Mouse (Mus musculus) heart, postnatal 4 days (tissue): ENCODE measurements around the gene Tex26. TPM values are rescaled to one million over a fixed set of nuclear protein-coding genes. Genes with fewer than 3 reads are reported as not detected.
A peak's percentile ranks its signal among the peaks of the same experiment; 100 is the strongest.

ENCODE experiments used
- DNase-seq: peaks from one replicate; pipeline ENCODE4 v3.0.0; 2021
- total RNA-seq, 2 experiments: library from RNA; stranded (reverse); gene quantifications; 2 replicates each; pipeline ENCODE4 v1.2.3; 2021

Tex26 gene
- total RNA-seq, 2 experiments from 2014 or later: 0.60 TPM; not detected in 1

DNA sequence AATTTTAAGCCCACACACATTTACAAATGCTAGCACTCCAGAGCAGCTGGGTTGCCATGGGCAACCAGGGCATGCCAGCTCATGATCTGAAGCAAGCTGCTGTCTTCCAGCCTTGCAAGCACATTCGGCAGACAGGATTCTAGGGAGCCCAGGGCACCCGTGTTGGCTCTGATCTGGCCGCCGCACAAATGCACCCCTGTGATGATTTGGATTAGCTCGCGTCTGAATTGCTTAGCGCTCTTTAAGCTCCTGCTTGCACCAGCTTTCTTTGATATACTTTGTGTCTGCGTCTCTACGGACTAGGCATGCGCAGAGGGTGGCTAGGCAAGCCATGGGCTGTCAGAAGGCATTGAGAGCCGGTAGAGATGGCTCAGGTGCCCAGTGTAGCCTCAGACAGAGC is 49.7 kb downstream of the Tex26 start:
- DNase-seq: no peak

DNA sequence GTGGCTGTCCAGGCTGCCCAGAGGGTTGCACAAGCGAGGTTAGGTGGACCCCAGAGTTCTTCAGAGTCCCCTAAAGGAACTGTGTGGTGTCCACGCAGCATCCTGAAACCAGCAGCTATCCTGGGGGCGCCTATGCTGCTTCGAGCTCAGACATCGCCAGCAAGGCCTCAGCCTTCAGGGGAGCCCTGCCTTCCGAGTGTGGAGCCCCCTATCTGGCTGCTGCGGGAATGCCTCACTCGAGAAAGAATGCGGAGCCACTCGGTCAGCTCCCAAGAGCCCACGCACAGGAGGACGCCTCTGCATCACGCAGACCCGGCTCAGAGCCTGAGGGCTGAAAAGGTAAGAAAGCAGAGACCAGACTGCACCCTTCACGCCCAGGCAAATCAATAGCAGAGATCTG is 50.8 kb downstream of the Tex26 start:
- DNase-seq: no peak

GRCm38 (mm10) chr5:149495655-149496054 is 56.2 kb downstream of the Tex26 start:
- DNase-seq: no peak

DNA sequence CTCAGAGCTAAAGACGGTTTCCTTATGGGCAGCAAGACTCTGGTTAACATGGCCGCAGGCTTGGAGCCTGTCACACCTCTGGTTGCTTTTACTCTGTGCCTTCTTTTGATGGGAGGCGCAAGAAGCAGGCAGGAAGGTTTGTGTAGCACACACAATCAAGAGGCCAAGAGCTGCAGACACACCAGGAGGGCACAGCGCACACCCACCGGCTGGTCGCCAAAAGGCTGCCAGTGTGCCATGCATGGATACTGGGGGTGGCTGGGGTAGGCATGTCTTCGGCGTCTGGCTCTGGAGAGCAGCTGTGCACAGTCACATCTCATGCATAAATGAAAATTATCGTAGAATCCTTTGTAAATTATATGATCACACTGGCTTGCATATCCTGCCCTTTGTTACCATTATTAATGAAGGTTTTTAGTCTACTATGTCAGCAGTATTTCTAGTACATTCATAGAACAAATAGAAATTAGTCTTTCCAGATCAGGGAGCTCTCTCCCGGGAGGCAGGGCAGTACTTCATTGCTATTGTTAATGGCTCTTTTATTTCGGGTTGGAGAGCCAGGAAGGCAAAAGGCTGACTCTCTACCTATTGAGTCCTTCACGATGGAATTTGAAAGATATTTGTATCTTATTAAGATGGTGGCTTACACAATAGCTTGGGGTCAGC is 57.1 kb downstream of the Tex26 start:
- DNase-seq: no peak

GRCm38 (mm10) chr5:149499936-149500335 is 60.5 kb downstream of the Tex26 start:
- DNase-seq: no peak

DNA sequence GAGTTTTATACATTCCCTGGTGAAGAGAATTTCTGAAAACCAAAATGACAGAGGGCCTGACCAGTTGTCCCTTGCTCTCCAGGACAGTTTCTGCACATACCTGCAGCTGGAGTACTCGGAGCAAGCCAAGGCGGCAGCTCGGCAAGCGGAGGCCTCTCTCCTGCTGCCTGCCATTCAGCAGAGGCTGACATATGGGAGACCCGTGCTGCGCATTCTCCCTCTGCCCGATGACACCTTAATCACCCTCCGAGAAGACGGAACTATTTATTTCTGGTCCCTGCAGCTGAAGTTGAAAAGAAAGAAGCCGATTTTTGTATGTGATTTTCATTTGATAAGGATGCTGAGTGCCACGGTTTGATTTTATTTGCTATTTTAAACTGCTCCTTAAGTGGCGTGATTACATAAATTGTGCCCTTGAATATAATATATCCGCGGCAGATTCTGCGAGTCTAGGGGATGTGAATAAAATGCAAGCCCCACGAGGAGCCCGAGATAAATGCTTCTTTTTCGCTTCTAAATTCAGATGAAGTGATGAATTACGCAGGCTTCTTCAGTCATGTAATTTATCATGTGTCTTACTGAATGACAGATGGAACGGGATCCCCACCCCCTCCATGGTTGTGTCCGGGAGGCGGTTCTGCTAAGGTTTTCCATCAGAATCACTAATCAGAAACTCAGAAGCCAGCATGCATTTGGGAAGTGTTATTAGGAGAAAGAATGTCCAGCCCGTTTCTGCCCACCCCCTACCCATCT is 64.1 kb downstream of the Tex26 start:
- DNase-seq: no peak

DNA sequence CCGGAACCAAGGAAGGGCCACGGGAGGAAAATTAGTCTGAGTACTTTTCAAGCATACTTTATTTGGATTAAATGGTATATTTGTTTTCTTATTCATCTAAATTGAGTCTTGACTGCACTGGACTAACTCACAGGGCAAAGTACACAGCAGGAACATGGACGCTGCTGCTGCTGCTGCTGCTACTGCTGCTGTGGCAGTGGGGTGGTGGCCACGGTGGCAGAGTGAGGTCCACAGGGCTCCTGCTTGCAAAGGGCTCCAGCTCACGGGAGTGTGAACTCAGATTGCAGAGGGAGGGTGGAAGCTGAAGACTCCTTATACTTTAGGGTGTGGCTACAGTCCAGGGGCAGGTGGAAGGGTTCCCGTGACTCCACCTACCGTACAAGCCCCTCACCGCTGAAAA is 65.5 kb downstream of the Tex26 start:
- DNase-seq: no peak

DNA sequence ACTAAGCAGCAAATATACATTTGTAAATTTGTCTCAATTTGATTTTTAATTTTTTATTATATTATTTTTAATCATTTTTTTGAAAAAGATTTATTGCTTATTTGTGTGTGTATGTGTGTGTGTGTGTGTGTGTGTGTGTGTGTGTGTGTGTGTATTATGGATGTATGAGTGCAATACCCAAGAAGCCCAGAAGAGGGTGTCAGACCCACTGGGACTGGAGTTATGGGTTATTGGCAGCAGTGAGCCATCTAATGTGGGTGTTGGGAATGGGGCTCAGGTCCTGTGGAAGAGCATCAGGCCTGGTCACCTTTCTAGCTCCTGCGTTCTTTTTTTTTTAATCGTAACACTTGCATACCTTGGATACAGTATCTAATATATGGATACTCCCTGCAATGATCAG is 66.6 kb downstream of the Tex26 start:
- no peak for DNase-seq

DNA sequence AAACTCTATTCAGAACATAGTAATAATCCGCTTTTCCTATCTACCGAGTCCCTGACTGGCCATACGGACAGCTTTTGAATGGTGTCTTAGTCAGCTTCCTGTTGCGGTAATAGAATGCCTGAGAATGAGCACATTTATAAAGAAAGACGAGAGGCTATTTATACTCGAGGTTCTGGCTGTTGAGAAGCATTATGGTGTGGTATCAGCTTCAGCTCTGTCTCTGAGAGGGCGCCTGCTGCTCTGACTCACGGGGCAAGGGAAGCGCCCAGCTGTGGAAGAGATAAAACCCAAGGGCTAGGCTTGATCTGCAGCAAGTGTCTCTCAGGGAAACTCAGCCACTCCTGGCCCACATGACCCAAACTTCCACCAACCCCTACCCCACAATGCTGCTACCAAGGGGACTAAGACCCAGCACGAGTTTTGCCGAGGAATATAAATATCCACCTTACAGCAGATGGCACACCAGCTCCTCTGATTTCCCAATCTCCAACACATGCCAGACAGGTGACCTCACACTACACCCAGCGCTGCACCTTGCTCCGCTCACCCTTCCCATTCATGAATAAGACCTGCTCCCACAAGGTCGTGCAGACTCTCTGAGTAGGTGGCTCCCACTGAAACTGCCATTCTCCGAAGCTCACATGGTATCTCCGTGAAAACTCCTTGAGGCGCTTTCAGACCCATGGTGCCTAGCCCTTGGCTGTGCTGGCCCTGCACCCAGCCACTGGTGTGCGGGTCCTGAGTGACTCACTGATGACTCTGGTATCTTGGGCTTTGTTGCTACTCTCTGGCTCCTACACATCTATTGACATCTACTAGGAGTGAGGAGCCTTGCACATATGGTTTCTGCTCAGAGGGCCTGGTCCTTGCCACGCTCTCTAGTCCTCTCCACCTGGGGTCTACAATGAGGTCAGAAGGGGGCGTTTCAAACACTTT is 68.9 kb downstream of the Tex26 start:
- no peak for DNase-seq

GRCm38 (mm10) chr5:149510323-149510722 is 70.9 kb downstream of the Tex26 start:
- DNase-seq: no peak

DNA sequence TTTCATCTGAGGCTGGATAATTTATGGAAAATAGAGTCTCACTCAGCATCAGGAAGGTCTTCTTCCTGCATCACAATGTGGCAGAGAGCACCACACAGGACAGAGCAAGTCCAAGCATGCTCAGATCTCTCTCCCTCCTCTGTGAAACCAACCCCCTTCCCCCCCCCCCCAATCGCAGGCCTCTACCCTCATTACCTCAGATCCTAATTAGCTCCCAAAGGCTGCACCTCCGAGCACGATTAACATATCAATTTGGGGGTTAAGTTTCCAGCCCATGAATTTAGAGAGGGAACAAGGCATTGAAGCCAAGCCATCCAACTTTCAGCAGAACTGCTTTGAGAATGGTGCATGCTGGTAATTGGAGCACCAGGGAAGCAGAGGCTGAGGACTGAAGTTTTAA is 73.2 kb downstream of the Tex26 start:
- DNase-seq: no peak

DNA sequence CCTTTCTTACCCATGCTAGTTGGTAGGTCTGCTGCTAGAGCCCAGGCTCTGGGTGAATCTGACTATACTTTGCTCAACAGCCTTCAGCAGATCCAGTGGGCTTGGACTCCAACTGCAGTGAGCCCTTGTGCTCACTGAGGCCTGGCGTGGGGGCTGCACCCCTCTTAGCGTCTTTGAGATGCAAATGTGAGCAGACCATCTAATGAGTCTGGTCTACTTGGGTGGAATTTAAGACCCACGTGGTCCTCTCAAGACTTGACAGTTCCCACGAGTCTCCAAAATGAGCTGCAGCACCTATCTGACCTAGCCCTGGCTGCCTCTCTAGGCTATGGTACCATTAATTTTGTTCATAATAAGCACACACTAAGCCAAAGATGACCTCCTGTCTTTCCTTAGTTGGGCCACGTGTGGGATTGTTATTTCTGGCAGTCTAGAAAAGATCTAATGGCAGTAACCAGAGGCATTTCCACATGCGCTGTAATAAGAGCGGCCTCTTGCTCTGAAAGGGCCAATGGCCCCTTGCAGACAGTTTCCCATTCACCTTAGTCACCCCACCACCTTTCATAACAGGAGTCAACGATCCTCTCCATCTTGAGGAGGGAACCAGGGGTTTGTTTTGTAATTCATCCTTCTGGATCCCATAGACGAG is 74.1 kb downstream of the Tex26 start:
- DNase-seq: no peak

GRCm38 (mm10) chr5:149514087-149514671 is 74.7 kb downstream of the Tex26 start:
- peak; percentile 68 for DNase-seq

DNA sequence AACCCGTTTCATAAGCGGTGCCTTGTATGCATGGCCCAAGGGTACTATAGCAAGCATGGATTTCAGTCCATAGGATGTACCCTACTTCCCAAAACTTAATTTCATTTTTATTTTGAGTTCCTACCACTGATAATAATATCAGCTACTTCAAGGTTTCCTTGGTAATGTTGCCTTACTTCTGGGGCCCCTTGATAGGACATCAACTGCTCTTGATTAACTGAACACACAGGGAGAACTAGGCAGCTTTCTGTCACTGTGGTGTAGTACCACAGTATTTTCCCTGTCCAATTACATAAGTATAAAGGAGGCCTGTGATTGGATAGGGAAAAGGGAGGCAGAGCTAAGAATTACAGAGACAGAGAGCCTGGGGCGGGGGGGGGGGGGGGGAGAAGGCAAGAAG is 75.4 kb downstream of the Tex26 start:
- DNase-seq: no peak

DNA sequence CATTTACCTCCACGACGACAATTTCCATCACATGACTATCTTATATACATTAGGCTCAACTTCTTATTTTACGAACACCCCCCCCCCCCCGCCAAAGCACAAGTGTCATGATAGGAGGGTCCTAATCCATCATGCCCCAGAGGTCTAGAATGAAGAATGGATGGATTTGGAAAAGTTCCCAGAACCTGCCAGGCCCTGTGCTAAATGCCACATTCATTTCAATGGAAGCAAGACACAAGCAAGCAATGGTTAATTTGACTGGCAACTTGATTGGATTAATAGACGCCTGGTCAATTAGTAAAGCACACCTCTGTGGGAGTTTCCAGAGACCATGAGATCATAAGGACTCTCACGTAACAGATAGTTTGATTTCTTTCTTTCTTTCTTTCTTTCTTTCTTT is 77.7 kb downstream of the Tex26 start:
- DNase-seq: no peak

Other genes starting within 250 kb of the Tex26 start
- 1 to 10 TPM; 7.6 TPM for gene Alox5ap, start 174.9 kb upstream of the Tex26 start, total RNA-seq
- gene Medag, start 27.9 kb upstream of the Tex26 start, total RNA-seq: 10 to 100 TPM; 14.8 to 14.9 TPM
- under 1 TPM in 1 of 2 experiments, not detected in 1; 0.14 TPM for gene Wdr95, start 89.0 kb downstream of the Tex26 start, total RNA-seq
- 10 to 100 TPM; 16.7 to 19.0 TPM for gene Hsph1, start 196.7 kb downstream of the Tex26 start, total RNA-seq
- gene B3glct, start 238.6 kb downstream of the Tex26 start, total RNA-seq: 10 to 100 TPM; 13.0 to 14.0 TPM